Mouse (Mus musculus): ENCODE measurements around the gene Brms1l.
"Not testable (repeated sequence)": the region's sequence is repeated elsewhere in the genome, so short reads cannot be mapped to it uniquely, and the experiment has no call there.

The Brms1l gene

GRCm38 (mm10) chr12:55836199-55836951 lies at the start of gene Brms1l:
Gene Brms1l (plus strand): TSS chr12:55836324.
- DNase-seq, result peak; percentile 95 to 97

- not testable (repeated sequence) for DNase-seq
Observed at GRCm38 (mm10) chr12:55794485-55794884, 41.6 kb upstream of the Brms1l start.

GRCm38 (mm10) chr12:55797103-55797502 lies 39.0 kb upstream of the Brms1l start:
- no peak for DNase-seq

- DNase-seq, result no peak
Observed at GRCm38 (mm10) chr12:55798745-55799144, 37.4 kb upstream of the Brms1l start.

GRCm38 (mm10) chr12:55800144-55800543 lies 36.0 kb upstream of the Brms1l start:
- no peak for DNase-seq

GRCm38 (mm10) chr12:55801131-55801530 lies 35.0 kb upstream of the Brms1l start:
- DNase-seq, result no peak

- DNase-seq, result no peak
Observed at GRCm38 (mm10) chr12:55805035-55805434, 31.1 kb upstream of the Brms1l start.

- DNase-seq, result no peak
Observed at GRCm38 (mm10) chr12:55816488-55816887, 19.6 kb upstream of the Brms1l start.

GRCm38 (mm10) chr12:55820119-55820660 lies 15.9 kb upstream of the Brms1l start:
- DNase-seq, result peak in 1 of 2 experiments; percentile 58

GRCm38 (mm10) chr12:55820661-55821314 lies 15.3 kb upstream of the Brms1l start, which contains the start of gene Ralgapa1:
Gene Ralgapa1 (minus strand): TSS chr12:55821167.
- peak; percentile 90 to 92 for DNase-seq

- no peak for DNase-seq
Observed at GRCm38 (mm10) chr12:55824027-55824426, 12.1 kb upstream of the Brms1l start.

GRCm38 (mm10) chr12:55825537-55825936 lies 10.6 kb upstream of the Brms1l start:
- DNase-seq, result no peak

- peak; percentile 75 to 84 for DNase-seq
Observed at GRCm38 (mm10) chr12:55831101-55831500, 5.0 kb upstream of the Brms1l start.

- DNase-seq, result no peak
Observed at GRCm38 (mm10) chr12:55832961-55833360, 3.2 kb upstream of the Brms1l start.

- DNase-seq, result no peak
Observed at GRCm38 (mm10) chr12:55833906-55834625, 2.1 kb upstream of the Brms1l start.

- DNase-seq, result no peak
Observed at GRCm38 (mm10) chr12:55834891-55835290, 1.2 kb upstream of the Brms1l start.

- DNase-seq, result no peak
Observed at GRCm38 (mm10) chr12:55835857-55836198, 296 bp upstream of the Brms1l start.

GRCm38 (mm10) chr12:55837495-55837894 lies 1.4 kb downstream of the Brms1l start:
- DNase-seq, result no peak

GRCm38 (mm10) chr12:55846741-55847140 lies 10.6 kb downstream of the Brms1l start:
- DNase-seq, result peak in 1 of 2 experiments; percentile 50

GRCm38 (mm10) chr12:55847851-55848250 lies 11.7 kb downstream of the Brms1l start:
- DNase-seq, result no peak

- no peak for DNase-seq
Observed at GRCm38 (mm10) chr12:55850650-55851049, 14.5 kb downstream of the Brms1l start.

GRCm38 (mm10) chr12:55859409-55860349 lies 23.6 kb downstream of the Brms1l start:
- DNase-seq, result no peak

Measured in cerebellum, postnatal 25 days (tissue).